Mouse (Mus musculus): ENCODE data around the gene Pip5k1c.

Pip5k1c gene

GRCm38 (mm10) chr10:81302288-81302687 lies 9.5 kb downstream of the Pip5k1c start:
- in situ Hi-C loops (cut with MboI, MseI), result no loop called here

GRCm38 (mm10) chr10:81302781-81303218 lies 10.0 kb downstream of the Pip5k1c start:
- in situ Hi-C loops (cut with MboI, MseI), result no loop called here

DNA sequence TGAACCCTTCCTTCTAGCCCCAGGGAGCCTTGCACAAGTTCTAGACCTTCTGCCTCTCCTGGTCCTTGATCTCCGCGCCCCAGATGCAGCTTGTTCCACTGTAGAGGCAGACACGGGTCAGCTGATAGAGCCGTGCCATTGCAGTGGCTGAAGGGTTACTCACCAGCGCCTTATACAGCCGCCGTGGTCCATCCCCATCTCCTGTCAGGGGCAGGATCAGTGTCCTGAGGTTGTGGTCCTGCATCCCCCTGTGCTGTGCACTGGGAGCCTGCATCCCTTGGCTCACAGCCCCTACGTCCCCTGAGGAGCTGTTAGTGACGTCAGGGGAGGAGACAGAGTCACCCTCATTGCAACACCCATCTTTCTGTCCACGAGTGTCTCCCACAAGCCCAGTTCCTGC lies 10.5 kb downstream of the Pip5k1c start:
- in situ Hi-C loops (cut with MboI, MseI), result no loop called here

DNA sequence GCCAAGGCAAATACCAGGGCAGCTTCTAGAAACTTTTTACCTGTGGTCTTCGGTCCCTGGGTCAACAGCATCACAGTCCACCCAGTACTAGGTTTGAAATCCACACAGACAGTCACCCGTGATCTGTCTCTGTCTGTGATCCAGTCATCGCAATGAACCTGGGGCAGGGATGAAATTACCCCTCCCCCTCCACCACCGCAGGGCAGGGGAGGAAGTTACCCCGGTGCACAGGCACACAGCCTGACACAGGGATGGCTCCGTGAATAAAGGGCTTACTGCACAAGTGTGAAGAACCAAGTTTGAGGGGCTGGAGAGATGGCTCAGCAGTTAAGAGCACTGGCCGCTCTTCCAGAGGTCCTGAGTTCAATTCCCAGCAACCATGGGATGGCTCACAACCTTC lies 11.0 kb downstream of the Pip5k1c start:
- in situ Hi-C loops (cut with MboI, MseI), result no loop called here

GRCm38 (mm10) chr10:81304597-81305238 lies 12.0 kb downstream of the Pip5k1c start:
- in situ Hi-C loops (cut with MboI, MseI), result no loop called here

GRCm38 (mm10) chr10:81305663-81306062 lies 12.9 kb downstream of the Pip5k1c start:
- in situ Hi-C loops (cut with MboI, MseI), result no loop called here

- in situ Hi-C loops (cut with MboI, MseI), result no loop called here
These were observed 13.5 kb downstream of the Pip5k1c start for GRCm38 (mm10) chr10:81306173-81306668.

DNA sequence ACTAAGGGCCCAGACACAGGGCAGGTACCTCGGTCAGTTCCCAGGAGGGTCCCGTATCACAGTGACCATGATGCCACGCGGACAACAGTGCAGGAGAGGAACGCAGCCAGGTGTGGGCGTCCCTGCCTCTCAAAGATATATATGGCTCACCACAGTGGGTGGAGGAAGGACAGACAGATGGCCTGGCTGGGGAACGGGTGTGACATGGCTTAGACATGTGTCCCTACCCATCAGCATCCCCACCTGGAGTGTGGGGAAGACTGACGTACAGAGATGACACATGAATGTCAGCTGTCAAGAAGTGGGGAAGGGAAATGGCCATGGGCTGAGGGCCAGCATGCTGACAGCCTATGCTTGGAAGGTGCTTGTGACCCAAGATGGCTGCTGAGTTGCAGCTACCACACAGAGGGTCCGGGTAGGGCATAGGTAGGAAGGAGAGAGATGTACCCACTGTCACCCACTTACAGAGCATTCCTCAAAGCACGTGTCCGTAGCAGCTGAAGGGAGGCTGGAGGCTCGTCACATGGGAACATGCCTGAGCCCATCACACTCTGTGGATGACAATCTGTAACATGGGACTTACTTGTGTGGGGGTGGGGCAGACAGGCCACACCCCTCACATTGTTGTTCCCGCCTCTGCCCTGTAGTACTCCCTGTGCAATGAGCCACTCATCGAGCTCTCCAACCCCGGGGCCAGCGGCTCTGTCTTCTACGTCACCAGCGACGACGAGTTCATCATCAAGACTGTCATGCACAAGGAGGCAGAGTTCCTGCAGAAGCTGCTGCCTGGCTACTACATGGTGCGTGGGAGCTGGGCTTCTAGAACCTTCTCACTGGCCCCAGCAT lies 14.3 kb downstream of the Pip5k1c start:
- in situ Hi-C loops (cut with MboI, MseI), result no loop called here

- in situ Hi-C loops (cut with MboI, MseI), result no loop called here
These were observed 16.8 kb downstream of the Pip5k1c start for GRCm38 (mm10) chr10:81309571-81309970.

- in situ Hi-C loops (cut with MboI, MseI), result no loop called here
These were observed 20.8 kb downstream of the Pip5k1c start for GRCm38 (mm10) chr10:81313581-81313980.

DNA sequence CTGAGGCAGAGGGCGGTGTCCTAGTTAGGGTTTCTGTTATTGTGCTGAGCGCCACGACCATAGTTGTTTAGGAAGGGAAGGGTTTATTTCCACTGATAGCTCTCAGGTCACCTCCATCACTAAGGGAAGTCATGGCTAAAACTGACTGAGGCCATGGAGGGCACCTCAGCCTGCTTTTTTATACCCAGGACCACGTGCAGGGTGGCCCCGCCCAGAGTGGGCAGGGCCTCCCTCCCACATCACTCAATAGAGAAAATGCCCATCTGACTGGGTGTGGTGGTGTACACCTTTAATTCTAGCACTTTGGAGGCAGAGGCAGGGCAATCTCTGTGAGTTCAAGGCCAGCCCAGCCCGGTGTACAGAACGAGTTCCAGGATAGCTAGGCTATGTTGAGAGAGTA lies 21.4 kb downstream of the Pip5k1c start:
- in situ Hi-C loops (cut with MboI, MseI), result no loop called here

GRCm38 (mm10) chr10:81315587-81315986 lies 22.8 kb downstream of the Pip5k1c start:
- in situ Hi-C loops (cut with MboI, MseI), result no loop called here

- in situ Hi-C loops (cut with MboI, MseI), result no loop called here
These were observed 23.7 kb downstream of the Pip5k1c start for GRCm38 (mm10) chr10:81316338-81317060.

- in situ Hi-C loops (cut with MboI, MseI), result no loop called here
These were observed 24.5 kb downstream of the Pip5k1c start for GRCm38 (mm10) chr10:81317273-81317672.

GRCm38 (mm10) chr10:81318589-81319329 lies 26.0 kb downstream of the Pip5k1c start:
- in situ Hi-C loops (cut with MboI, MseI), result no loop called here

- in situ Hi-C loops (cut with MboI, MseI), result no loop called here
These were observed 26.6 kb downstream of the Pip5k1c start for GRCm38 (mm10) chr10:81319330-81319699.

DNA sequence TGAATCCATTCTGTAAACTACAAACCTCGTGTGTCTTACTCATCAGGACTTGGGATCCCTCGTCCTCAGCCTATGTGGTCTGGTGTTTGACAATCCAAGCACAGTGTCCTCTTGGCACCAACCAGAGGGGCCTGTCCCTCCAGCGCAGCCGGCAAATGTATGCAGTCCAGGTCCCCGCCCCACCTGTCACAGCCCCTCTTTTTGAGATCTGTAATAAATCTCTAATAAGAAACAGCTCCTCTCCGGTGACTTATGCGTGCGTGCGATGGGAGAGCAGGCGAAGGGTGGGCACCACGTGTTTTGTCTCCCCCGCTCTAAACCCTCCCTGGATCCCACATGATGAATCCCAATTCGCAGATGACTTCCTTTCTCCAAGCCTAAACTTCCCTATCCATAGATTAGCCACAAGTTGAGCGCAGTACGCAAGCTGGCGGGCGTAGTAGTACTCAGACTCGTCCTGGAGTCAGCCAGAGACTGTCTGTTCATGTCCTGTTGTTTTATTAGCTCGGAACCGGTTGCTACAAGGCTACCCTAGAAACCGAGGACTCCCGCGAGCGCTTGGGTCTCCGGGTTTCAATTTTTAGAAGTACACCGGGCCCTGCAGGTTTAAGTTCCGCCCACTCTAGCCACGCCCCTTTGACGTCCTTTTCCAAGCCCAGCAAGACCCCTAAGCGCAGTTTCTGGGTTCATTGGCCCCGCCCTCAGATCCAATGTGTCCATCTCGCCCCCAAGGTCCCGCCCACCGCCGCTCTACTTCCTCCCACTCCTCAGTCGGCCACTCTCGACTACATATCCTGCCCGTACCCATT lies 27.2 kb downstream of the Pip5k1c start:
- in situ Hi-C loops (cut with MboI, MseI), result no loop called here

DNA sequence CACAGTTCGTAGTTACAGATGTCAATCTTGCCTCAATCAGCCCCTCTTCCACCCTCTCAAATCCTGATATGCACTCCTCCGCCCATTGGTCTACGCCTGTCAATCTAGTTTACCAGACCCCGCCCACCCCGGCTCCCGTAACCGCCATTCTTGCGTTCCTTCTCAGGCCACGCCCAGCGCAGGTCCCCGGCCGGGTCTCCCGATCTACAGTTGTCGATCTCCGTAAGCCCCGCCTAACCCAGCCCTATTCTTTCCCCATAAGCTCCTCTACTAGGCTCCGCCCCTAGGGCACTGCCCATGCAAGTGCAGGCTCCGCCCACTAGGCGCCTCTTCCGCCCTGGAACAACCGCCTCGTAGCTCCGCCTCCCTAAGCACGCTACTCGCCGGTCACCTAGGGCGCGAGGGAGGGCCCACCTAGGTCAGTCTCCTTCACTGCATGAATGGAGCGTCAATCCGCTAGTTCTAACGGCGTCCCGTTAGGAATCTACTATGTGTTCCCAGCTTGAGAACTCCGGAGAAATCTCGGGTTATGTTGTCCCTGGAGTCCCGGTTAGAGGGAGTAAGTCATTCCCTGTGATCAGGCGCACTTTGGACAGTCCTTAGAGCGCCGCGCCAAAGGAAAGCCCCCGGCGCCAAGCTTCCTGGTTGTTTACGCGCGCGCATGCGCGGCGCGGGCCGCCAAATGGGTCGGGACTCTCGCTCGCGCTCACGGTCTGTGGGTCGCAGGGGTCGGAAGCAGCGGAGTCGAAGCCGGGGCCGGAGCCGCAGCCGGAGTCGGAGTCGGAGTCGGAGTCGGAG lies 28.0 kb downstream of the Pip5k1c start, which contains the start of gene Cactin:
Cactin (plus strand) TSS at position 554 of the 798 bp plus-strand sequence.
- in situ Hi-C loops (cut with MboI, MseI), result no loop called here

GRCm38 (mm10) chr10:81321436-81321835 lies 28.7 kb downstream of the Pip5k1c start:
- in situ Hi-C loops (cut with MboI, MseI), result no loop called here

DNA sequence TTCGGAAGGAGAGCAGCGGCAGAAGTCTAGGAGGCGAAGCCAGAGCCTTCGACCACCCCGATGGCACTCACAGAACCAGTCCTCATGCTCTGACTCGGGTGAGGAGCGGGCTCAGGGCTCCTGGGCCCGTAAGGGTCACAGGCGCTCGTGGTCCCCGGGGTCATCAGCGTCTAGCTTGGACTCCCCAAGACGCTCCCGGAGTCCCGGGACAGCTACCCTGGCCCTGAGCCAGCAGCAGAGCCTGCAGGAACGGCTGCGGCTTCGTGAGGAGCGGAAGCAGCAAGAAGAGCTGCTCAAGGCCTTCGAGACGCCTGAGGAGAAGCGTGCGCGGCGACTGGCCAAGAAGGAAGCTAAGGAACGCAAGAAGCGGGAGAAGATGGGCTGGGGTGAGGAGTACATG lies 29.7 kb downstream of the Pip5k1c start:
- in situ Hi-C loops (cut with MboI, MseI), result no loop called here
